Comparison of ENCODE assay signal across 8 mouse cellular contexts in genomic region chr2:164006932-164007331, GRCm38 (mm10). TPM values are rescaled to one million over a fixed set of nuclear protein-coding genes. Genes with fewer than 3 reads are reported as not detected.
DNase-seq lines count a peak whose midpoint lies in the region; ATAC-seq lines count a peak whose summit lies in the region.

No protein-coding gene starts in this region.

- H3K4me3 ChIP-seq in hindbrain, embryonic 16.5 days (ENCODE audit: low read length), result no peak overlapping the region

- H3K9me3 ChIP-seq in hindbrain, embryonic 16.5 days (ENCODE audit: control insufficient read depth, low read length), result no peaks in the 10 kb centered on the region

- H3K4me1 ChIP-seq in hindbrain, embryonic 16.5 days (ENCODE audit: control insufficient read depth, insufficient read depth, low read depth, low read length), result peaks cover 4% of the 10 kb centered on the region; the same call in 1 of the 2 replicates

- no peak overlapping the region for H3K4me2 ChIP-seq in hindbrain, embryonic 16.5 days (ENCODE audit: low read length)

- H3K36me3 ChIP-seq in hindbrain, embryonic 16.5 days (ENCODE audit: control insufficient read depth, insufficient read depth, low read length), result peaks cover 5% of the 10 kb centered on the region; the same call in 1 of the 2 replicates

- 79% methylated on average over 10 of the region's 10 CpGs for WGBS in hindbrain, embryonic 16.5 days

- peak; percentile 35 for DNase-seq in adrenal gland, postnatal 10 days
- DNase-seq in adrenal gland, adult 8-10 months, result no peak
- DNase-seq in ZHBTc4 (ENCODE audit: low read depth, low spot score), result peak; percentile 43
- peak; percentile 70 for DNase-seq in kidney, adult 11 months
- peak; percentile 29 for DNase-seq in lung, postnatal 14 days
- no peak for DNase-seq in right cerebral cortex, postnatal 25 days
- no peak for DNase-seq in gastrocnemius, adult 18-20 months (ENCODE audit: low spot score)

- no peak overlapping the region for H3K9ac ChIP-seq in hindbrain, embryonic 16.5 days (ENCODE audit: low read depth, low read length)

- no peak for ATAC-seq in hindbrain, embryonic 16.5 days

- H3K27me3 ChIP-seq in hindbrain, embryonic 16.5 days (replicated peaks; ENCODE audit: control insufficient read depth, insufficient read depth, low read length), result no peaks in the 10 kb centered on the region

- H3K27ac ChIP-seq in hindbrain, embryonic 16.5 days (ENCODE audit: low read depth, low read length), result no peak overlapping the region

RNA-seq across cellular contexts. Expression of gene Ywhab, which starts 12.2 kb away (rescaled TPM):
- 100 to 1,000 TPM; 248 to 255 TPM for total RNA-seq in adrenal gland, postnatal 10 days (2021)
- total RNA-seq in adrenal gland, adult 8-10 months (2022), result 100 to 1,000 TPM; 219 to 306 (median 257) TPM
- 507 and 529 TPM in 2 replicates for polyA plus RNA-seq in hindbrain, embryonic 16.5 days (2015; fragmentation: Nextera tagmentation; extraction: Ambion mirVana)
- 10 to 100 TPM; 39.3 to 42.4 TPM for total RNA-seq in gastrocnemius, adult 18-20 months (2021)

RNA-seq across cellular contexts. Expression of gene Pabpc1l, which starts 18.3 kb away (rescaled TPM):
- 1 to 10 TPM; 1.9 to 2.5 TPM for total RNA-seq in adrenal gland, postnatal 10 days (2021)
- 1 to 10 TPM in 3 of 4 experiments, under 1 TPM in 1; 0.56 to 2.2 (median 1.3) TPM for total RNA-seq in adrenal gland, adult 8-10 months (2022)
- 0.90 and 2.1 TPM in 2 replicates for polyA plus RNA-seq in hindbrain, embryonic 16.5 days (2015; fragmentation: Nextera tagmentation; extraction: Ambion mirVana)
- under 1 TPM in 1 of 2 experiments, not detected in 1; 0.62 TPM for total RNA-seq in gastrocnemius, adult 18-20 months (2021)

Comparison
In these comparisons a context has a peak if more than half of its experiments do, and no peak if none do; other contexts are left out.
1. DNase-seq: peak in adrenal gland, postnatal 10 days (single experiment), ZHBTc4 (single experiment), kidney, adult 11 months (single experiment) and lung, postnatal 14 days (single experiment); none in adrenal gland, adult 8-10 months (single experiment), right cerebral cortex, postnatal 25 days (single experiment) and gastrocnemius, adult 18-20 months (single experiment).
2. RNA of gene Ywhab, which starts 12.2 kb away (total RNA-seq): 219 to 306 TPM in adrenal gland, adult 8-10 months and 248 to 255 TPM in adrenal gland, postnatal 10 days; 39.3 to 42.4 TPM in gastrocnemius, adult 18-20 months; every median in the first group is over 4 times any median in the second.